Mouse (Mus musculus) heart, embryonic 14.5 days (tissue): ENCODE measurements at regions not wholly inside any gene's neighbourhood (a gene's known extent, or its start where the extent isn't known, plus 50 kb on each side); places are given as distances from the start of the nearest gene placed in this dataset.

Experiments
- ATAC-seq: fragments of 200-750 bp; cut with Nextera tagmentation; 2 replicates; pipeline ENCODE4 v1.8.0; 2017; ENCODE audit warnings: low read depth, moderate TSS enrichment; ENCODE audit not compliant: insufficient number of reproducible peaks, insufficient read depth, low FRiP score
- H3K27ac ChIP-seq, 2 experiments: fragments of 200-500 bp in 1 of 2; fragments of 300-500 bp in 1 of 2; sonication (generic) in 1 of 2; replicated peaks in 1 of 2; 2 replicates each; pipeline ENCODE4 v1.5.1; 2012 to 2014; ENCODE audit warnings: low read depth in 2 of 2, low read length in 2 of 2, control low read depth in 1 of 2, mild to moderate bottlenecking in 1 of 2, mixed read lengths in 1 of 2; ENCODE audit not compliant: control insufficient read depth in 1 of 2, insufficient read depth in 1 of 2
- H3K27me3 ChIP-seq: fragments of 300-500 bp; sonication (generic); 2 replicates; pipeline ENCODE4 v1.6.1; 2014; ENCODE audit warnings: mild to moderate bottlenecking, low read length, control low read depth; ENCODE audit not compliant: control insufficient read depth, insufficient read depth
- H3K36me3 ChIP-seq: fragments of 300-500 bp; sonication (generic); 2 replicates; pipeline ENCODE4 v1.6.1; 2014; ENCODE audit warnings: mild to moderate bottlenecking, control low read depth, low read length, mixed read lengths; ENCODE audit not compliant: control insufficient read depth, insufficient read depth
- H3K4me1 ChIP-seq, 2 experiments: fragments of 200-500 bp in 1 of 2; fragments of 300-500 bp in 1 of 2; sonication (generic) in 1 of 2; 2 replicates each; pipeline ENCODE4 v1.6.1; 2012 to 2014; ENCODE audit warnings: low read length in 2 of 2, control low read depth in 1 of 2, mixed read lengths in 1 of 2; ENCODE audit not compliant: control insufficient read depth in 2 of 2, insufficient read depth in 2 of 2
- H3K4me2 ChIP-seq: fragments of 300-500 bp; sonication (generic); 2 replicates; pipeline ENCODE4 v1.6.1; 2014; ENCODE audit warnings: mild to moderate bottlenecking, low read length
- H3K4me3 ChIP-seq, 2 experiments: fragments of 200-500 bp in 1 of 2; fragments of 300-500 bp in 1 of 2; sonication (generic) in 1 of 2; 2 replicates each; pipeline ENCODE4 v1.5.1; 2012 to 2014; ENCODE audit warnings: low read length in 2 of 2, mild to moderate bottlenecking in 2 of 2, control low read depth in 1 of 2, low read depth in 1 of 2, moderate library complexity in 1 of 2; ENCODE audit not compliant: control insufficient read depth in 1 of 2, insufficient read depth in 1 of 2
- H3K9ac ChIP-seq: fragments of 300-500 bp; sonication (generic); 2 replicates; pipeline ENCODE4 v1.6.1; 2014; ENCODE audit warnings: mild to moderate bottlenecking, low read length
- H3K9me3 ChIP-seq: fragments of 300-500 bp; sonication (generic); 2 replicates; pipeline ENCODE4 v1.6.1; 2016; ENCODE audit warnings: low read length, control low read depth; ENCODE audit not compliant: control insufficient read depth
- WGBS: fragments of 180-500 bp; shearing (Covaris S2); extraction: QIAGEN DNeasy Blood & Tissue Kit; methylation state at CpG from one replicate; pipeline ENCODE4 v1.1.7; 2014; 5-methylcytosine and 5-hydroxymethylcytosine counted together

GRCm38 (mm10) chr7:111215586-111215985, 132.8 kb upstream of the Eif4g2 start:
- Histone ChIP-seq H3K27ac (no peak overlapping the region), H3K9ac (no peak overlapping the region), H3K27me3 (no peaks in the 10 kb centered on the region), H3K9me3 (peaks cover 4% of the 10 kb centered on the region; the same call in 1 of the 2 replicates), H3K4me1 (no peaks in the 10 kb centered on the region; a peak in 1 of 4 replicates), H3K36me3 (no peaks in the 10 kb centered on the region), H3K4me2 (no peak overlapping the region), H3K4me3 (no peak overlapping the region)
- 83% methylated on average over 5 of the region's 5 CpGs for WGBS
- no peak for ATAC-seq

- Histone ChIP-seq H3K4me2 (no peak overlapping the region), H3K27me3 (no peaks in the 10 kb centered on the region), H3K27ac (no peak overlapping the region), H3K36me3 (no peaks in the 10 kb centered on the region), H3K4me3 (no peak overlapping the region), H3K9me3 (peaks cover under 1% of the 10 kb centered on the region; the same call in 1 of the 2 replicates), H3K9ac (no peak overlapping the region), H3K4me1 (no peaks in the 10 kb centered on the region; a peak in 1 of 4 replicates)
- no peak for ATAC-seq
- WGBS = 90% methylated on average over 6 of the region's 6 CpGs
Observed at GRCm38 (mm10) chr7:111214226-111214906, 131.5 kb upstream of the Eif4g2 start.

DNA sequence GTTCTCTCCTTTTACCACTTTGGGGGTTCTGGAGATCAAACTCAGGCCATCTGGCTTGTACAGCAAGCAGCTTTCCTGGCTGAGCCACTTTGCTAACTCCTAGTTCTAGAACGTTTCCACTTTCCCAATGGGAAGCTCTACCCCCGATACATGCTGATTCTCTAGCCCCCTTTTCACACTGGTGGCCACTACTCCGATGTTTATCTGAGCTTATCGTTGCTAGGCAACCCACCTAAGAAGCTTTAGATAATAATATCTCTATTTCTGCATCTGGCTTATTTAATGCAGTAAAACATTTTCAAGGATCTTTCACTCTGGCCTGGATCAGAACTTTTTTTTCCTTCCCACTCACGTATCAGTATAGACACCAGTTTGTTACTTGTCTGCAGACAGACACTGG, 129.4 kb upstream of the Eif4g2 start:
- WGBS = 60% methylated on average over 5 of the region's 5 CpGs
- no peak for ATAC-seq
- no peak overlapping the region for H3K4me2 ChIP-seq
- H3K9ac ChIP-seq = no peak overlapping the region
- no peaks in the 10 kb centered on the region for H3K27me3 ChIP-seq
- no peak overlapping the region for H3K27ac ChIP-seq
- no peaks in the 10 kb centered on the region for H3K36me3 ChIP-seq
- H3K4me3 ChIP-seq = no peak overlapping the region
- no peaks in the 10 kb centered on the region for H3K9me3 ChIP-seq
- no peaks in the 10 kb centered on the region; a peak in 1 of 4 replicates for H3K4me1 ChIP-seq

DNA sequence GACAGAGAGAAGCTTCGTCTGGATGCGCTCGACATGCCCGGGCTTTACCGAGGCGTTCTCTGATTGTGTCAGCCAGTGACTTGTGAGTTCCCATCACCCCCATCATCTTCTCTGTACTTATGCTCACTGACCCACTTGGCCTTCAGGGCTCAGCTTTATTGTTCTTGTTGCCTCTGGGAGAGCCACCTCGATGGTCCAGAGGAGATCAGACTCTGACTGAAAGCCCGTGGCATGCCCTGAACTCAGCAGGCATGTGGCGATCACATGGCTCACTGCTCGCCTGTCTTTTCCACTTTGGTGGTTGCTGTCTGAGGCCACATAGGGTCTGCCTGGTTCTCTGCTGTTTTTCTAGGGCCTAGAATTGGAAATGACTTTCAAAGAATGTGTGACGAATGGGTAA, 128.8 kb upstream of the Eif4g2 start:
- Histone ChIP-seq H3K9me3 (no peaks in the 10 kb centered on the region), H3K4me1 (no peaks in the 10 kb centered on the region; a peak in 1 of 4 replicates), H3K36me3 (no peaks in the 10 kb centered on the region), H3K4me2 (no peak overlapping the region), H3K27ac (no peak overlapping the region), H3K27me3 (no peaks in the 10 kb centered on the region), H3K4me3 (no peak overlapping the region), H3K9ac (no peak overlapping the region)
- 70% methylated on average over 11 of the region's 11 CpGs for WGBS
- no peak for ATAC-seq

GRCm38 (mm10) chr7:111210282-111210681, 127.5 kb upstream of the Eif4g2 start:
- H3K4me3 ChIP-seq = no peak overlapping the region
- H3K36me3 ChIP-seq = no peaks in the 10 kb centered on the region
- H3K9me3 ChIP-seq = no peaks in the 10 kb centered on the region
- H3K4me1 ChIP-seq = no peaks in the 10 kb centered on the region
- no peak overlapping the region for H3K4me2 ChIP-seq
- 91% methylated on average over 8 of the region's 8 CpGs for WGBS
- no peaks in the 10 kb centered on the region for H3K27me3 ChIP-seq
- H3K27ac ChIP-seq = no peak overlapping the region
- H3K9ac ChIP-seq = no peak overlapping the region
- no peak for ATAC-seq

GRCm38 (mm10) chr7:111205876-111206275, 123.0 kb upstream of the Eif4g2 start:
- no peaks in the 10 kb centered on the region for H3K9me3 ChIP-seq

GRCm38 (mm10) chr7:111198608-111199355, 116.0 kb upstream of the Eif4g2 start:
- no peak overlapping the region for H3K9ac ChIP-seq
- H3K4me1 ChIP-seq = no peaks in the 10 kb centered on the region
- no peak overlapping the region for H3K4me2 ChIP-seq
- H3K27ac ChIP-seq = no peak overlapping the region
- H3K9me3 ChIP-seq = no peaks in the 10 kb centered on the region
- no peaks in the 10 kb centered on the region for H3K36me3 ChIP-seq
- ATAC-seq = no peak
- WGBS = 79% methylated on average over 10 of the region's 10 CpGs
- no peak overlapping the region for H3K4me3 ChIP-seq
- H3K27me3 ChIP-seq = no peaks in the 10 kb centered on the region

More at GRCm38 (mm10) chr7:111205876-111206275, 123.0 kb upstream of the Eif4g2 start:
- Histone ChIP-seq H3K9ac (no peak overlapping the region), H3K4me1 (no peaks in the 10 kb centered on the region), H3K4me2 (no peak overlapping the region), H3K4me3 (no peak overlapping the region), H3K36me3 (no peaks in the 10 kb centered on the region), H3K27ac (no peak overlapping the region), H3K27me3 (no peaks in the 10 kb centered on the region)
- WGBS = 73% methylated on average over 5 of the region's 5 CpGs
- no peak for ATAC-seq
